Mouse (Mus musculus) hindbrain, embryonic 15.5 days (tissue): Measurements from ENCODE around the gene Fez1. TPM values are rescaled to one million over a fixed set of nuclear protein-coding genes. Genes with fewer than 3 reads are reported as not detected.

Source experiments
- ATAC-seq: fragments of 200-750 bp; cut with Nextera tagmentation; 2 replicates; pipeline ENCODE4 v1.8.0; 2017; ENCODE audit warnings: low read depth, moderate number of reproducible peaks, moderate TSS enrichment; ENCODE audit not compliant: low FRiP score
- H3K27ac ChIP-seq: fragments of 300-500 bp; sonication (generic); replicated peaks from 2 replicates; pipeline ENCODE4 v1.5.1; 2015; ENCODE audit warnings: mild to moderate bottlenecking, inconsistent platforms
- H3K27me3 ChIP-seq: fragments of 300-500 bp; sonication (generic); 2 replicates; pipeline ENCODE4 v1.6.1; 2015; ENCODE audit warnings: control low read depth, inconsistent platforms
- H3K36me3 ChIP-seq: fragments of 300-500 bp; sonication (generic); 2 replicates; pipeline ENCODE4 v1.6.1; 2015; ENCODE audit warnings: control low read depth, inconsistent platforms
- H3K4me1 ChIP-seq: fragments of 300-500 bp; sonication (generic); replicated peaks from 2 replicates; pipeline ENCODE4 v1.6.1; 2015; ENCODE audit warnings: control low read depth, inconsistent platforms
- H3K4me2 ChIP-seq: fragments of 300-500 bp; sonication (generic); 2 replicates; pipeline ENCODE4 v1.6.1; 2015; ENCODE audit warnings: moderate library complexity, mild to moderate bottlenecking, inconsistent platforms
- H3K4me3 ChIP-seq: fragments of 300-500 bp; sonication (generic); 2 replicates; pipeline ENCODE4 v1.5.1; 2015; ENCODE audit warnings: mild to moderate bottlenecking, inconsistent platforms
- H3K9ac ChIP-seq: fragments of 300-500 bp; sonication (generic); 2 replicates; pipeline ENCODE4 v1.6.1; 2015; ENCODE audit warnings: inconsistent platforms
- H3K9me3 ChIP-seq: fragments of 300-500 bp; sonication (generic); 2 replicates; pipeline ENCODE4 v1.6.1; 2016; ENCODE audit warnings: control low read depth, inconsistent platforms
- WGBS: fragments of 180-500 bp; shearing (Covaris S2); methylation state at CpG from one replicate; pipeline ENCODE4 v1.1.7; 2015; 5-methylcytosine and 5-hydroxymethylcytosine counted together
- polyA plus RNA-seq: library from polyadenylated mRNA; unstranded; fragments of >200 nt; fragmentation: Nextera tagmentation; extraction: Ambion mirVana; gene quantifications from 2 replicates; pipeline ENCODE4 v1.2.1, GENCODE M21; 2015

Fez1 gene
- polyA plus RNA-seq = 533 and 554 TPM in 2 replicates

GRCm38 (mm10) chr9:36821644-36822000 is at the start of gene Fez1:
Gene Fez1, plus strand, starts transcription at chr9:36821864.
- Histone ChIP-seq H3K4me2 (peak within 1 kb of the TSS; percentile 56), H3K36me3 (no peaks in the 10 kb centered on the region), H3K9me3 (no peaks in the 10 kb centered on the region), H3K27ac (peak within 1 kb of the TSS; percentile 94), H3K4me1 (peaks cover 29% of the 10 kb centered on the region), H3K9ac (peak within 1 kb of the TSS; percentile 21; the same call in 1 of the 2 replicates), H3K27me3 (no peaks in the 10 kb centered on the region), H3K4me3 (peak within 1 kb of the TSS; percentile 24)
- ATAC-seq = peak; percentile 97
- 1% methylated on average over 8 of the region's 8 CpGs for WGBS

GRCm38 (mm10) chr9:36783921-36784320 is 37.7 kb upstream of the Fez1 start:
- Histone ChIP-seq H3K36me3 (peaks cover 83% of the 10 kb centered on the region), H3K9ac (no peak overlapping the region), H3K27ac (no peak overlapping the region), H3K4me2 (no peak overlapping the region), H3K4me3 (no peak overlapping the region), H3K27me3 (no peaks in the 10 kb centered on the region), H3K4me1 (no peaks in the 10 kb centered on the region), H3K9me3 (no peaks in the 10 kb centered on the region)
- 95% methylated on average over 2 of the region's 2 CpGs for WGBS
- no peak for ATAC-seq

- no peak for ATAC-seq
- 93% methylated on average over 3 of the region's 3 CpGs for WGBS
These were observed 29.5 kb upstream of the Fez1 start for GRCm38 (mm10) chr9:36792191-36792590.

GRCm38 (mm10) chr9:36794487-36794886 is 27.2 kb upstream of the Fez1 start:
- Histone ChIP-seq H3K27ac (no peak overlapping the region), H3K9me3 (no peaks in the 10 kb centered on the region), H3K27me3 (no peaks in the 10 kb centered on the region), H3K4me3 (no peak overlapping the region), H3K4me2 (no peak overlapping the region), H3K9ac (no peak overlapping the region), H3K4me1 (peaks cover 38% of the 10 kb centered on the region), H3K36me3 (peaks cover 26% of the 10 kb centered on the region)
- WGBS = 72% methylated on average over 2 of the region's 2 CpGs
- no peak for ATAC-seq

More at GRCm38 (mm10) chr9:36792191-36792590, 29.5 kb upstream of the Fez1 start:
- H3K36me3 ChIP-seq = peaks cover 46% of the 10 kb centered on the region
- no peaks in the 10 kb centered on the region for H3K9me3 ChIP-seq
- no peak overlapping the region for H3K27ac ChIP-seq
- H3K27me3 ChIP-seq = no peaks in the 10 kb centered on the region
- H3K4me1 ChIP-seq = peaks cover 31% of the 10 kb centered on the region
- H3K9ac ChIP-seq = no peak overlapping the region
- no peak overlapping the region for H3K4me3 ChIP-seq
- no peak overlapping the region for H3K4me2 ChIP-seq

- ATAC-seq = no peak
- Histone ChIP-seq H3K9ac (no peak overlapping the region), H3K4me3 (0 out of 2 replicates have a peak overlapping the region, but pooled peaks have one; percentile 2), H3K4me1 (peaks cover 38% of the 10 kb centered on the region), H3K9me3 (no peaks in the 10 kb centered on the region), H3K4me2 (peak overlapping the region; percentile 77), H3K27me3 (no peaks in the 10 kb centered on the region), H3K27ac (no peak overlapping the region), H3K36me3 (peaks cover 16% of the 10 kb centered on the region)
- 70% methylated on average over 1 of the region's 1 CpGs for WGBS
These were observed 26.1 kb upstream of the Fez1 start for GRCm38 (mm10) chr9:36795556-36795955.

GRCm38 (mm10) chr9:36796224-36796623 is 25.4 kb upstream of the Fez1 start:
- H3K27ac ChIP-seq = no peak overlapping the region
- WGBS = 18% methylated on average over 5 of the region's 5 CpGs
- H3K27me3 ChIP-seq = no peaks in the 10 kb centered on the region
- H3K9me3 ChIP-seq = no peaks in the 10 kb centered on the region
- peak overlapping the region; percentile 77 for H3K4me2 ChIP-seq
- H3K4me1 ChIP-seq = peaks cover 38% of the 10 kb centered on the region
- H3K4me3 ChIP-seq = peak overlapping the region; percentile 79
- ATAC-seq = no peak
- peak overlapping the region; percentile 88 for H3K9ac ChIP-seq
- peaks cover 10% of the 10 kb centered on the region for H3K36me3 ChIP-seq

GRCm38 (mm10) chr9:36796781-36797555 is 24.7 kb upstream of the Fez1 start, which contains the start of gene Ei24:
Gene Ei24, minus strand, starts transcription at chr9:36797393.
- H3K4me1 ChIP-seq = peaks cover 38% of the 10 kb centered on the region
- peak within 1 kb of the TSS; percentile 88 for H3K9ac ChIP-seq
- H3K27me3 ChIP-seq = no peaks in the 10 kb centered on the region
- no peaks in the 10 kb centered on the region for H3K9me3 ChIP-seq
- H3K36me3 ChIP-seq = peaks cover 3% of the 10 kb centered on the region
- ATAC-seq = peak; percentile 99
- H3K4me3 ChIP-seq = peak within 1 kb of the TSS; percentile 79
- H3K4me2 ChIP-seq = peak within 1 kb of the TSS; percentile 77
- H3K27ac ChIP-seq = peak within 1 kb of the TSS; percentile 80
- under 1% methylated on average over 65 of the region's 66 CpGs for WGBS

GRCm38 (mm10) chr9:36801961-36802360 is 19.7 kb upstream of the Fez1 start:
- no peaks in the 10 kb centered on the region for H3K9me3 ChIP-seq
- H3K27me3 ChIP-seq = no peaks in the 10 kb centered on the region
- H3K36me3 ChIP-seq = no peaks in the 10 kb centered on the region
- H3K9ac ChIP-seq = no peak overlapping the region
- H3K4me2 ChIP-seq = no peak overlapping the region
- peaks cover 7% of the 10 kb centered on the region; the same call in 1 of the 2 replicates for H3K4me1 ChIP-seq
- 91% methylated on average over 2 of the region's 2 CpGs for WGBS
- no peak overlapping the region for H3K4me3 ChIP-seq
- no peak for ATAC-seq
- H3K27ac ChIP-seq = no peak overlapping the region

- 0 out of 2 replicates have a peak, but pooled peaks cover under 1% of the 10 kb centered on the region for H3K4me1 ChIP-seq
- no peak overlapping the region for H3K9ac ChIP-seq
- H3K9me3 ChIP-seq = no peaks in the 10 kb centered on the region
- H3K4me2 ChIP-seq = no peak overlapping the region
- H3K4me3 ChIP-seq = no peak overlapping the region
- 79% methylated on average over 3 of the region's 3 CpGs for WGBS
- no peaks in the 10 kb centered on the region for H3K27me3 ChIP-seq
- no peak for ATAC-seq
- no peak overlapping the region for H3K27ac ChIP-seq
- H3K36me3 ChIP-seq = no peaks in the 10 kb centered on the region
These were observed 18.7 kb upstream of the Fez1 start for GRCm38 (mm10) chr9:36802951-36803350.

- whole genome bisulfite sequencing = 75% methylated on average over 6 of the region's 6 CpGs
These were observed 18.3 kb upstream of the Fez1 start for GRCm38 (mm10) chr9:36803386-36803785.

GRCm38 (mm10) chr9:36803926-36804325 is 17.7 kb upstream of the Fez1 start:
- H3K9me3 ChIP-seq = no peaks in the 10 kb centered on the region
- no peaks in the 10 kb centered on the region for H3K36me3 ChIP-seq
- no peak for ATAC-seq
- no peak overlapping the region for H3K4me3 ChIP-seq
- no peaks in the 10 kb centered on the region for H3K27me3 ChIP-seq
- H3K9ac ChIP-seq = no peak overlapping the region
- H3K27ac ChIP-seq = no peak overlapping the region
- 87% methylated on average over 3 of the region's 3 CpGs for WGBS
- H3K4me2 ChIP-seq = no peak overlapping the region
- H3K4me1 ChIP-seq = no peaks in the 10 kb centered on the region

More at GRCm38 (mm10) chr9:36803386-36803785, 18.3 kb upstream of the Fez1 start:
- no peak overlapping the region for H3K4me2 ChIP-seq
- H3K9me3 ChIP-seq = no peaks in the 10 kb centered on the region
- no peak overlapping the region for H3K9ac ChIP-seq
- H3K36me3 ChIP-seq = no peaks in the 10 kb centered on the region
- no peaks in the 10 kb centered on the region for H3K4me1 ChIP-seq
- ATAC-seq = no peak
- H3K27me3 ChIP-seq = no peaks in the 10 kb centered on the region
- no peak overlapping the region for H3K27ac ChIP-seq
- no peak overlapping the region for H3K4me3 ChIP-seq

- WGBS = 96% methylated on average over 3 of the region's 3 CpGs
- no peak for ATAC-seq
- Histone ChIP-seq H3K4me3 (no peak overlapping the region), H3K27ac (no peak overlapping the region), H3K4me2 (no peak overlapping the region), H3K9ac (no peak overlapping the region), H3K36me3 (no peaks in the 10 kb centered on the region), H3K27me3 (no peaks in the 10 kb centered on the region), H3K4me1 (no peaks in the 10 kb centered on the region), H3K9me3 (no peaks in the 10 kb centered on the region)
These were observed 16.2 kb upstream of the Fez1 start for GRCm38 (mm10) chr9:36805256-36805975.
